Mouse (Mus musculus): ENCODE results near the gene Mfsd13b.

DNA sequence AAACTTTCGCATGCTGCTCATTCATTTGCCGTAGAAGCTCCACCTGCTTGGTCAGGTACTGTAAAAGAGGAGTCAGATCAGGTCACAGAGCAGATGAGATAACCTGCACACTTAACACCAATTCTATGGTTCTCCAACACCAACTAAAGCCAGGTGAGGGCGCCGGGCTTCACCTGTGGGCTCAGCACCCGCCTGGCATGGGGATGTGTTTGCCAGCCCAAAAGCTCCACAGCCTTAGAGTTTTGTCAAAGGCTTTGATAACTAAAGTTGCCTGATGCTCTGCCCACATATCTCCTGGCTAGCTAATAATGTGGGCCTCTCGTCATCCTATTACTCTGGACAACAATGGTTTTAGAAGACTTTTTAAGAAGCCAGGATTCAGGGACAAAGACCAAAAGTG lies 21.7 kb upstream of the Mfsd13b start:
- no peak for TF ChIP-seq MAFK (IDR thresholded peaks at IDR 0.05; ENCODE audit: insufficient read depth, low read depth, low read length)
- TF ChIP-seq HCFC1 (IDR thresholded peaks at IDR 0.05; ENCODE audit: borderline replicate concordance, insufficient read depth, low read length): no peak

Measured in ES-E14 (cell line).